Mouse (Mus musculus) lung, embryonic 15.5 days (tissue): Measurements from ENCODE around the gene Slc2a6. TPM values are rescaled to one million over a fixed set of nuclear protein-coding genes. Genes with fewer than 3 reads are reported as not detected.

Experiments used
- ATAC-seq: fragments of 200-750 bp; cut with Nextera tagmentation; 2 replicates; pipeline ENCODE4 v1.8.0; 2017; ENCODE audit warnings: moderate number of reproducible peaks, borderline replicate concordance; ENCODE audit not compliant: low FRiP score, low TSS enrichment; ENCODE audit errors: extremely low read depth
- H3K27ac ChIP-seq: fragments of 300-500 bp; sonication (generic); 2 replicates; pipeline ENCODE4 v1.5.1; 2015; ENCODE audit warnings: moderate library complexity, mild to moderate bottlenecking, inconsistent platforms
- H3K27me3 ChIP-seq: fragments of 300-500 bp; sonication (generic); 2 replicates; pipeline ENCODE4 v1.6.1; 2015; ENCODE audit warnings: inconsistent platforms
- H3K36me3 ChIP-seq: fragments of 300-500 bp; sonication (generic); 2 replicates; pipeline ENCODE4 v1.6.1; 2015; ENCODE audit warnings: inconsistent platforms
- H3K4me1 ChIP-seq: fragments of 300-500 bp; sonication (generic); 2 replicates; pipeline ENCODE4 v1.6.1; 2015; ENCODE audit warnings: inconsistent platforms
- H3K4me2 ChIP-seq: fragments of 300-500 bp; sonication (generic); 2 replicates; pipeline ENCODE4 v1.6.1; 2015; ENCODE audit warnings: inconsistent platforms, mild to moderate bottlenecking, moderate library complexity
- H3K4me3 ChIP-seq: fragments of 300-500 bp; sonication (generic); 2 replicates; pipeline ENCODE4 v1.5.1; 2015; ENCODE audit warnings: mild to moderate bottlenecking, inconsistent platforms
- H3K9ac ChIP-seq: fragments of 300-500 bp; sonication (generic); 2 replicates; pipeline ENCODE4 v1.6.1; 2015; ENCODE audit warnings: inconsistent platforms
- H3K9me3 ChIP-seq: fragments of 300-500 bp; sonication (generic); 2 replicates; pipeline ENCODE4 v1.6.1; 2016; ENCODE audit warnings: inconsistent platforms
- WGBS: fragments of 180-500 bp; shearing (Covaris S2); methylation state at CpG from one replicate; pipeline ENCODE4 v1.1.7; 2015; 5-methylcytosine and 5-hydroxymethylcytosine counted together
- polyA plus RNA-seq: library from polyadenylated mRNA; unstranded; fragments of >200 nt; fragmentation: Nextera tagmentation; extraction: Ambion mirVana; gene quantifications from 2 replicates; pipeline ENCODE4 v1.2.1, GENCODE M21; 2015

Gene Slc2a6
- polyA plus RNA-seq, result 0.48 and 0.77 TPM in 2 replicates

- ATAC-seq, result peak; percentile 95
- H3K4me3 ChIP-seq, result peak within 1 kb of the TSS; percentile 24; the same call in 1 of the 2 replicates
- no peak within 1 kb of the TSS for H3K9ac ChIP-seq
- no peaks in the 10 kb centered on the region for H3K36me3 ChIP-seq
- no peaks in the 10 kb centered on the region for H3K9me3 ChIP-seq
- H3K27ac ChIP-seq, result no peak within 1 kb of the TSS
- 2% methylated on average over 38 of the region's 38 CpGs for WGBS
- H3K4me1 ChIP-seq, result peaks cover 5% of the 10 kb centered on the region; the same call in 1 of the 2 replicates
- H3K4me2 ChIP-seq, result peak within 1 kb of the TSS; percentile 53
- peaks cover 14% of the 10 kb centered on the region; the same call in 1 of the 2 replicates for H3K27me3 ChIP-seq
These were observed at the start of gene Slc2a6 for GRCm38 (mm10) chr2:27027618-27028436. TSS of gene Slc2a6 (minus strand) at chr2:27027998.

- H3K4me2 ChIP-seq, result no peak overlapping the region
- no peak overlapping the region for H3K9ac ChIP-seq
- no peaks in the 10 kb centered on the region for H3K9me3 ChIP-seq
- 0 out of 2 replicates have a peak, but pooled peaks cover 6% of the 10 kb centered on the region for H3K27me3 ChIP-seq
- H3K4me1 ChIP-seq, result peaks cover 57% of the 10 kb centered on the region
- H3K27ac ChIP-seq, result no peak overlapping the region
- no peaks in the 10 kb centered on the region for H3K36me3 ChIP-seq
- 59% methylated on average over 3 of the region's 3 CpGs for WGBS
- no peak overlapping the region for H3K4me3 ChIP-seq
- no peak for ATAC-seq
These were observed 47.7 kb upstream of the Slc2a6 start for GRCm38 (mm10) chr2:27075485-27075884.

GRCm38 (mm10) chr2:27074804-27075203, 47.0 kb upstream of the Slc2a6 start:
- Histone ChIP-seq H3K4me3 (no peak overlapping the region), H3K9me3 (no peaks in the 10 kb centered on the region), H3K27me3 (0 out of 2 replicates have a peak, but pooled peaks cover 6% of the 10 kb centered on the region), H3K9ac (no peak overlapping the region), H3K4me2 (no peak overlapping the region), H3K36me3 (no peaks in the 10 kb centered on the region), H3K27ac (peak overlapping the region; percentile 33; the same call in 1 of the 2 replicates), H3K4me1 (peaks cover 58% of the 10 kb centered on the region)
- ATAC-seq, result no peak
- WGBS, result 54% methylated on average over 4 of the region's 4 CpGs

GRCm38 (mm10) chr2:27073407-27073806, 45.6 kb upstream of the Slc2a6 start:
- Histone ChIP-seq H3K27me3 (0 out of 2 replicates have a peak, but pooled peaks cover 6% of the 10 kb centered on the region), H3K9me3 (no peaks in the 10 kb centered on the region), H3K4me2 (no peak overlapping the region), H3K27ac (no peak overlapping the region), H3K36me3 (no peaks in the 10 kb centered on the region), H3K9ac (no peak overlapping the region), H3K4me1 (peaks cover 44% of the 10 kb centered on the region), H3K4me3 (no peak overlapping the region)
- 60% methylated on average over 4 of the region's 4 CpGs for WGBS
- ATAC-seq, result no peak

GRCm38 (mm10) chr2:27071978-27072377, 44.2 kb upstream of the Slc2a6 start, which contains the start of gene Mymk:
TSS of gene Mymk (minus strand) at chr2:27072179.
- Histone ChIP-seq H3K4me3 (no peak within 1 kb of the TSS), H3K9me3 (no peaks in the 10 kb centered on the region), H3K27ac (peak within 1 kb of the TSS; percentile 35; the same call in 1 of the 2 replicates), H3K27me3 (no peaks in the 10 kb centered on the region), H3K36me3 (no peaks in the 10 kb centered on the region), H3K9ac (no peak within 1 kb of the TSS), H3K4me2 (no peak within 1 kb of the TSS), H3K4me1 (peaks cover 32% of the 10 kb centered on the region)
- ATAC-seq, result no peak
- 52% methylated on average over 2 of the region's 2 CpGs for WGBS

GRCm38 (mm10) chr2:27071137-27071536, 43.3 kb upstream of the Slc2a6 start:
- ATAC-seq, result peak; percentile 56; the same call in 1 of the 2 replicates
- no peaks in the 10 kb centered on the region for H3K36me3 ChIP-seq
- H3K4me2 ChIP-seq, result no peak overlapping the region
- peak overlapping the region; percentile 35; the same call in 1 of the 2 replicates for H3K27ac ChIP-seq
- H3K27me3 ChIP-seq, result no peaks in the 10 kb centered on the region
- no peak overlapping the region for H3K9ac ChIP-seq
- 6% methylated on average over 4 of the region's 4 CpGs for WGBS
- H3K4me1 ChIP-seq, result peaks cover 32% of the 10 kb centered on the region
- H3K4me3 ChIP-seq, result no peak overlapping the region
- no peaks in the 10 kb centered on the region for H3K9me3 ChIP-seq

GRCm38 (mm10) chr2:27070247-27070813, 42.5 kb upstream of the Slc2a6 start:
- no peak for ATAC-seq
- no peak overlapping the region for H3K4me3 ChIP-seq

GRCm38 (mm10) chr2:27069646-27070045, 41.8 kb upstream of the Slc2a6 start:
- no peak overlapping the region for H3K27ac ChIP-seq
- no peak overlapping the region for H3K4me3 ChIP-seq
- peaks cover 22% of the 10 kb centered on the region for H3K4me1 ChIP-seq
- no peak overlapping the region for H3K4me2 ChIP-seq
- WGBS, result 57% methylated on average over 3 of the region's 3 CpGs
- ATAC-seq, result no peak
- H3K27me3 ChIP-seq, result no peaks in the 10 kb centered on the region
- H3K36me3 ChIP-seq, result no peaks in the 10 kb centered on the region
- no peak overlapping the region for H3K9ac ChIP-seq
- H3K9me3 ChIP-seq, result no peaks in the 10 kb centered on the region

More at GRCm38 (mm10) chr2:27070247-27070813, 42.5 kb upstream of the Slc2a6 start:
- Histone ChIP-seq H3K9ac (no peak overlapping the region), H3K9me3 (no peaks in the 10 kb centered on the region), H3K27ac (no peak overlapping the region), H3K27me3 (no peaks in the 10 kb centered on the region), H3K4me1 (peaks cover 29% of the 10 kb centered on the region), H3K4me2 (no peak overlapping the region), H3K36me3 (no peaks in the 10 kb centered on the region)
- WGBS, result 69% methylated on average over 2 of the region's 2 CpGs

- H3K4me1 ChIP-seq, result peaks cover 18% of the 10 kb centered on the region
- ATAC-seq, result no peak
- H3K4me3 ChIP-seq, result no peak overlapping the region
- H3K27ac ChIP-seq, result no peak overlapping the region
- no peak overlapping the region for H3K9ac ChIP-seq
- no peaks in the 10 kb centered on the region for H3K36me3 ChIP-seq
- H3K4me2 ChIP-seq, result no peak overlapping the region
- no peaks in the 10 kb centered on the region for H3K27me3 ChIP-seq
- WGBS, result 25% methylated on average over 2 of the region's 2 CpGs
- H3K9me3 ChIP-seq, result no peaks in the 10 kb centered on the region
These were observed 40.2 kb upstream of the Slc2a6 start for GRCm38 (mm10) chr2:27067996-27068395.

- Histone ChIP-seq H3K9ac (no peak overlapping the region), H3K4me3 (no peak overlapping the region), H3K9me3 (no peaks in the 10 kb centered on the region), H3K27me3 (no peaks in the 10 kb centered on the region), H3K27ac (no peak overlapping the region), H3K36me3 (no peaks in the 10 kb centered on the region), H3K4me1 (peaks cover 18% of the 10 kb centered on the region), H3K4me2 (no peak overlapping the region)
- no peak for ATAC-seq
- WGBS, result 80% methylated on average over 2 of the region's 2 CpGs
These were observed 39.3 kb upstream of the Slc2a6 start for GRCm38 (mm10) chr2:27067124-27067523.

GRCm38 (mm10) chr2:27059187-27059586, 31.4 kb upstream of the Slc2a6 start:
- Histone ChIP-seq H3K9me3 (no peaks in the 10 kb centered on the region), H3K4me2 (no peak overlapping the region), H3K27me3 (no peaks in the 10 kb centered on the region), H3K36me3 (no peaks in the 10 kb centered on the region), H3K9ac (no peak overlapping the region), H3K27ac (0 out of 2 replicates have a peak overlapping the region, but pooled peaks have one; percentile 38), H3K4me3 (no peak overlapping the region), H3K4me1 (peaks cover 14% of the 10 kb centered on the region)
- ATAC-seq, result no peak
- 57% methylated on average over 9 of the region's 9 CpGs for WGBS

GRCm38 (mm10) chr2:27058751-27059150, 31.0 kb upstream of the Slc2a6 start:
- Histone ChIP-seq H3K4me2 (no peak overlapping the region), H3K27me3 (no peaks in the 10 kb centered on the region), H3K27ac (0 out of 2 replicates have a peak overlapping the region, but pooled peaks have one; percentile 38), H3K9ac (no peak overlapping the region), H3K9me3 (no peaks in the 10 kb centered on the region), H3K4me1 (peaks cover 14% of the 10 kb centered on the region), H3K36me3 (no peaks in the 10 kb centered on the region), H3K4me3 (no peak overlapping the region)
- ATAC-seq, result no peak; the same call in 1 of the 2 replicates
- 15% methylated on average over 12 of the region's 12 CpGs for whole genome bisulfite sequencing
